Mouse (Mus musculus) liver, embryonic 11.5 days (tissue): ENCODE data around the gene Gnai1. TPM values are rescaled to one million over a fixed set of nuclear protein-coding genes. Genes with fewer than 3 reads are reported as not detected.

ENCODE experiments used
- ATAC-seq: fragments of 200-750 bp; cut with Nextera tagmentation; replicated peaks from 2 replicates; pipeline ENCODE4 v1.8.0; 2017; ENCODE audit warnings: moderate number of reproducible peaks, mild to moderate bottlenecking, moderate TSS enrichment, moderate library complexity; ENCODE audit not compliant: low FRiP score
- DNase-seq: peaks from one replicate; pipeline ENCODE4 v3.0.0-alpha.2; 2017; ENCODE audit warnings: low spot score
- H3K27ac ChIP-seq: fragments of 300-500 bp; sonication (generic); 2 replicates; pipeline ENCODE4 v1.5.1; 2014; ENCODE audit warnings: mild to moderate bottlenecking, low read depth, low read length, control low read depth
- H3K27me3 ChIP-seq: fragments of 300-500 bp; sonication (generic); replicated peaks from 2 replicates; pipeline ENCODE4 v1.6.1; 2014; ENCODE audit warnings: low read length, mixed read lengths; ENCODE audit not compliant: control insufficient read depth, insufficient read depth
- H3K36me3 ChIP-seq: fragments of 300-500 bp; sonication (generic); 2 replicates; pipeline ENCODE4 v1.6.1; 2014; ENCODE audit warnings: mild to moderate bottlenecking, low read length, moderate library complexity, mixed read lengths; ENCODE audit not compliant: control insufficient read depth, insufficient read depth
- H3K4me1 ChIP-seq: fragments of 300-500 bp; sonication (generic); replicated peaks from 2 replicates; pipeline ENCODE4 v1.6.1; 2014; ENCODE audit warnings: low read length, mixed read lengths; ENCODE audit not compliant: control insufficient read depth, insufficient read depth
- H3K4me2 ChIP-seq: fragments of 300-500 bp; sonication (generic); 2 replicates; pipeline ENCODE4 v1.6.1; 2014; ENCODE audit warnings: mild to moderate bottlenecking, control low read depth, moderate library complexity
- H3K4me3 ChIP-seq: fragments of 300-500 bp; sonication (generic); 2 replicates; pipeline ENCODE4 v1.5.1; 2014; ENCODE audit warnings: low read depth, low read length, control low read depth
- H3K9ac ChIP-seq: fragments of 300-500 bp; sonication (generic); 2 replicates; pipeline ENCODE4 v1.6.1; 2014; ENCODE audit warnings: low read depth, low read length, control low read depth
- H3K9me3 ChIP-seq: fragments of 300-500 bp; sonication (generic); 2 replicates; pipeline ENCODE4 v1.6.1; 2016; ENCODE audit warnings: low read length, inconsistent platforms, mixed read lengths; ENCODE audit not compliant: control insufficient read depth
- WGBS: fragments of 180-500 bp; shearing (Covaris S2); extraction: QIAGEN DNeasy Blood & Tissue Kit; methylation state at CpG from one replicate; pipeline ENCODE4 v1.1.7; 2014; 5-methylcytosine and 5-hydroxymethylcytosine counted together
- polyA plus RNA-seq: library from polyadenylated mRNA; unstranded; fragments of >200 nt; fragmentation: Nextera tagmentation; extraction: Ambion mirVana; gene quantifications from 2 replicates; pipeline ENCODE4 v1.2.1, GENCODE M21; 2014

Gnai1 gene
- polyA plus RNA-seq, 1 experiment from 2014 or later: 7.5 TPM

DNA sequence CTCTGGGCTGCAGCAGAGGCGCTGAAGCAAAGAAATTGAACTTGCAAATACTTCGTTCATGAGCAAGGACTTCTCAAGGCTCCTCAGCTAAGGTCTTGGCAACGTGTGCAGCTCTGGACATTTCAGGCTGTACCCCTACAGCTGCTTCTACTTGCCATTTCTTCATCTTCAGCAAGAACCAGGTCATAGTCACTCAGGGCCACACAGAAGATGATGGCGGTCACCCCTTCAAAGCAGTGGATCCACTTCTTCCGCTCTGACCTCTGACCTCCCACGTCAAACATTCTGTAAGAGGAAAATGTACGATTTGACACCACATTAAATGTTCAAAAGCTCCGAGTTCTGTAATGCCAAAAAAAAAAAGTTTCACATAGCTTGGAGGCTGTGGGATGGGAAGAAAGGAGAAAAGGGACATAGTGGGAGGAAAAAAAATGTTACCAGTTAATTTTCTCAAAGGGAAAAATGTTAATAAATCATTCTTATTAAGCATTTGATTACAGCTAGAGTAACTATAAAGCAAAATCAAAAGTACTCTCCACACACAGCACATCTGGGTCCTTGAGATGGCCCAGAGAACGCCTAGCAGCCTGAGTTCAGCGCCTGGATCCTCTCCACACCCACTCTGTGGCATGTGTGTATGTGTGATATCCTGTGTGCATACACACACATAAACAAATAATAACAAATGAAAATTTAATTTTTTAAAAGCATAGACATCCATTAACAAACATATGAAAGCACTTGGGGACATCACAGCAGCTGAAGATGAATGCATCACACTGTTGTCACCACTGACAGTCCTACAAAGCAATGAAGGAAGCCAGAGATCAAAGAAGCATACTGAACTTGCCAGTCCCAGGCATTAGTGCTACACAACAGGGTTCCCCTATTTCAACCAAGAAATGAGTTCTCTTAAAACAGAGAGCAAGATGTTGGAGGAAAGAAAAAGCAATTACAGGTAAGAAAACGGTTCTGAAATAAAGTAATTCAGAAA, 86.6 kb downstream of the Gnai1 start:
- no peaks in the 10 kb centered on the region for H3K36me3 ChIP-seq
- H3K4me1 ChIP-seq: no peaks in the 10 kb centered on the region
- 79% methylated on average over 11 of the region's 11 CpGs for WGBS
- ATAC-seq (no peak), DNase-seq (no peak)
- H3K4me3 ChIP-seq: no peak overlapping the region
- no peaks in the 10 kb centered on the region for H3K9me3 ChIP-seq
- no peak overlapping the region for H3K27ac ChIP-seq
- no peak overlapping the region for H3K4me2 ChIP-seq
- H3K27me3 ChIP-seq: no peaks in the 10 kb centered on the region
- no peak overlapping the region for H3K9ac ChIP-seq

DNA sequence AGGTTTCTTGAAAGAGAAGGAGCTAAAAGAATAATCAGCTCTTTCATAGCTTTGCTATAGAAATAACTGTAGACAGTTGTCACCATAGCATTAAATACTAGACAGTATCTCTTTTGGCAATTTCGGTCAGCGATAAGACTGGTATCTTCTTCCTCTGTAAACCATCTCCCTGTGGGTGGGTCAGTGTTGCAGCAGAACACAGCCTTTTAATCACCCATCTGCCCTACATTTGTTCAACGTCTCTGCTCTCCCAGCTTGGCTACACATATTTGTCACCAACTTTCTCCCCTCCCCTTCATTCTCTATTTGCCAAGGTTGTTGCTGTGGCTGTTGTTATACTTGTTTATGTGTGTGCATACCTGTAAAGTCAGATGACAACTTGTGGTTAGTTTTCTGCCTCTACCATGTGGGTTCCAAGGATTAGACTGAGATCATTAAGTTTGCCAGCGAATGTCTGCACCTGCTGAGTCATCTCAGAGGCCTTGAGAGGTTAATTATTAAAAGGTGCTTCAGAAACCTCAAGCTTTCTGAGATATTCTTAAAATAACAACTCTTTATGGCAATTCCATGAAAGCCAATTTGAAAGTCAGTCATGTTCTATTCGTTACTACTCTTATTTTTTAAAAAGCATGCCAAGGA, 109.7 kb downstream of the Gnai1 start:
- Histone ChIP-seq H3K4me3 (no peak overlapping the region), H3K9ac (no peak overlapping the region), H3K9me3 (no peaks in the 10 kb centered on the region), H3K36me3 (no peaks in the 10 kb centered on the region), H3K4me1 (no peaks in the 10 kb centered on the region), H3K27ac (no peak overlapping the region), H3K27me3 (no peaks in the 10 kb centered on the region), H3K4me2 (no peak overlapping the region)
- DNase-seq: no peak
- no peak for ATAC-seq
- WGBS: 71% methylated on average over 5 of the region's 5 CpGs

DNA sequence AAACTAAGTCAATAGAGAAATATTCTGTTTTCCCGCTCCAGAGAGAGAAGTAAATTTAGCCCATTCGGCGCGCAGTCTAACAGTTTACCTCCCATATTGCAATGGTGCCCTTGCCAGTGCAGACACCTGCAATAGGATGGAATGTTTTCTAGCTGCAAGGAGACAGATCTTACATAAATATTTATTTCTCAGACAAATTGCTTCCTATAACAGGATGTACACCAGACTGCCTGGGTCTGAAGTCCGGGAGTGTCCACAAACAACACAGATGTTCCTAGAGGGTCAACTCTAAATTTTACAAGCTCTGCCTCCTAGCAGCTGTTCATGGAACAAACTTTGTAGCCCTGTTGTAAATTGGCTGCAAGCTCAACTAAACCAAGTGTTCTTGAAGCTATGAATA, 111.0 kb downstream of the Gnai1 start:
- Histone ChIP-seq H3K27me3 (no peaks in the 10 kb centered on the region), H3K9me3 (no peaks in the 10 kb centered on the region), H3K4me3 (no peak overlapping the region), H3K4me2 (no peak overlapping the region), H3K4me1 (no peaks in the 10 kb centered on the region), H3K36me3 (no peaks in the 10 kb centered on the region), H3K9ac (no peak overlapping the region), H3K27ac (no peak overlapping the region)
- DNase-seq (no peak), ATAC-seq (no peak)
- 90% methylated on average over 5 of the region's 5 CpGs for WGBS

DNA sequence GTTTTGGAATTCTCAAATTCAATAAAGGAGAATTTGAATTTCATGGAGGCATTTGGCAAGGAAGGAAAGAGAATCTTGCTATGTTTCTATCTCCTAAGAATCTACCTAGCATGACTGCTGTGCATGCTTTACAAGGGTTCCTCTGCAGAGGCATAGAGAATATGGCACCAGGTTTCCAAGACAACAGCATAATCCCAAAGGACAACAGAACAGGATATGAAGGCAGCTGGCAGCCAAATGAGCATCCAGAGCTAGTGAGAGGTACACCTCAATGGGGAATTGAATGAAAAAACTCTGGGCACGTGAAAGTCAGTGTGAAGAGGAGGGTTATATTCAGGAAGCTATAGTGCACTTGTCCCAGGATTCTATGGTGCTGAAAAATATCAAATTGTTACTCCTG, 130.8 kb downstream of the Gnai1 start:
- Histone ChIP-seq H3K9ac (no peak overlapping the region), H3K4me2 (no peak overlapping the region), H3K4me1 (no peaks in the 10 kb centered on the region), H3K36me3 (no peaks in the 10 kb centered on the region), H3K27ac (no peak overlapping the region), H3K27me3 (no peaks in the 10 kb centered on the region), H3K4me3 (no peak overlapping the region), H3K9me3 (no peaks in the 10 kb centered on the region)
- ATAC-seq: no peak
- 62% methylated on average over 1 of the region's 1 CpGs for WGBS
- no peak for DNase-seq

DNA sequence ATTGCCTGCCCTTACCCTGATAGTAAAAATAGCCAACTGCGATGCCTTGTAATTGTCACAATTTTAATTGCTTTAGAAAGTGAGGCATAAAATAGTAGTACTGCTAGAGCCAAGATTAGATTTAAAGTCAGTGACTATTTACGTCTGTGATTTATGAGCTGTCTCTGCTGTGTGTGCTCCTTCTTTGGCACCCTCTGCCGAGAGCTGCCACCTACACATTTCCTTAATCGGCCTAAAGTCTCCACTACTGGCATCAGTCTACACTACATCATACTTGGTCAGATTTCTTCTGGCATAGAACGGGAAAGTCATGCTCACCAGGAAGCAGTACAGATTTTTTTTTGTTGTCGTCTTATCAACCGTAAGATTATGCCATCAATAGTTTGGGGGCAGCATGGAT, 131.3 kb downstream of the Gnai1 start:
- Histone ChIP-seq H3K4me2 (no peak overlapping the region), H3K27ac (no peak overlapping the region), H3K27me3 (no peaks in the 10 kb centered on the region), H3K4me3 (no peak overlapping the region), H3K9me3 (no peaks in the 10 kb centered on the region), H3K9ac (no peak overlapping the region), H3K36me3 (no peaks in the 10 kb centered on the region), H3K4me1 (no peaks in the 10 kb centered on the region)
- no peak for ATAC-seq
- DNase-seq: no peak
- WGBS: 75% methylated on average over 7 of the region's 7 CpGs

DNA sequence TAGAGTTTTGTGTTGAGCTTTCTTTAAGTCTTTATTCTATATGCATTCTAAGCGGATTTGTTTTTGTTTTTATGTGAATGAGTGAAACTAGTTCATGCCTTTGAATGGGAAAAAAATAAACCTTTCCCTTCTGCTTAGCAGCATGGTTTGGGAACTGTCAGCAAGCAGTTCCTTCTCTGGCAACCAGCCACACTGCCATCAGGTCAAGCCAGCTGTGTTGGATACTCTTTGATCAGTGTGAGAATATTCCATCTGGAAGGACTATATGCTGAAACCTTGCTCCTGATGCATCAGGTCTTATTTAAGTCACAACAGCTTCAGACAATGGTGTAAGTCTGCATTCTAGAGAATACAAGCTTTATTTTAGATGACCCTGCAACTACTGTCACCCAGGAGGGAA, 139.3 kb downstream of the Gnai1 start:
- DNase-seq (no peak), ATAC-seq (no peak)
- Histone ChIP-seq H3K9ac (no peak overlapping the region), H3K4me2 (no peak overlapping the region), H3K4me3 (no peak overlapping the region), H3K27me3 (no peaks in the 10 kb centered on the region), H3K9me3 (no peaks in the 10 kb centered on the region), H3K27ac (no peak overlapping the region), H3K4me1 (no peaks in the 10 kb centered on the region), H3K36me3 (no peaks in the 10 kb centered on the region)
- 45% methylated on average over 1 of the region's 1 CpGs for WGBS

DNA sequence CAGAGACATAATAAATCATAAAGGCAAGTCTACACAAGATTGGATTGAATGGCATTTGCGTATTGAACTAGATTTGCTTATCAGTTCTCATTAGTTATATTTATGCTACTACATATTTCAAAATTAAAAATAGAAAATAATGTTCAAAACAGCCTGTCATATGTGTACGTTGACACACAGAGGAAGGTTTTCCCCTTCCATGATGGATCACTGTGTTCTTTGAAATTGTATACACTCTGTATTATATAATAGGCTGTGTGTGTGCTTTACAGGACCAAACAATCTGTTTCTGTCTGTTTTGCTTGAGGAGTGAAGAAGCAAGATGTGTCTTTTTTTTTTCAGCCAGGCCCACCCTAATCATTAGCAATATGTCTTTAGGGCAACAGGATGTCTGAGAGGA, 141.9 kb downstream of the Gnai1 start:
- ATAC-seq: no peak

DNA sequence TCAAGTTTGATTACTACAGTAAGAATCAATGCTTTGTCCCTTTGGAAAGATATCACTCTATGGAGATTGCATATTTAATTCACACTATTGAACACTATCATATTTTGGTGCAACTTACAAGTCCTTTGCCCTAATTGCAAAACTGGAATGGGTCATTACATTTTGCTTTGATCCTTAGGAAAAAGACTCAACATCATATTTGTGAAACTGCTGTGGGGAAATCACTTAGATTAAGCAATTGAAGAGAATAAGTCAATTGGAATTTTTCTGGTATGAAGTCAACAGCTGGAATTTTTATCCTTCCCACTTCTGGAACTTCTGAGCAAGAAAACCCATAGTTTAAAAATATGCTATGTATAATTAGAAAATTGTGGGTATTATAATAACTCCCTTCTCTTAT, 142.3 kb downstream of the Gnai1 start:
- Histone ChIP-seq H3K27me3 (no peaks in the 10 kb centered on the region), H3K9me3 (no peaks in the 10 kb centered on the region), H3K4me1 (no peaks in the 10 kb centered on the region), H3K4me3 (no peak overlapping the region), H3K36me3 (no peaks in the 10 kb centered on the region), H3K4me2 (no peak overlapping the region), H3K27ac (no peak overlapping the region), H3K9ac (no peak overlapping the region)
- DNase-seq (no peak), ATAC-seq (no peak)

More for the DNA sequence above, 141.9 kb downstream of the Gnai1 start:
- Histone ChIP-seq H3K36me3 (no peaks in the 10 kb centered on the region), H3K4me1 (no peaks in the 10 kb centered on the region), H3K9ac (no peak overlapping the region), H3K9me3 (no peaks in the 10 kb centered on the region), H3K27me3 (no peaks in the 10 kb centered on the region), H3K4me2 (no peak overlapping the region), H3K4me3 (no peak overlapping the region), H3K27ac (no peak overlapping the region)
- whole genome bisulfite sequencing: 65% methylated on average over 2 of the region's 2 CpGs
- DNase-seq: no peak
